Mouse (Mus musculus) stomach, postnatal 0 days (tissue): ENCODE results near the gene Slf2.

ENCODE experiments used
- CTCF ChIP-seq: IDR thresholded peaks from 2 replicates; pipeline ENCODE4 v1.5.1; 2016; ENCODE audit warnings: antibody characterized with exemption, low read depth, mild to moderate bottlenecking, moderate library complexity
- EP300 ChIP-seq: optimal IDR thresholded peaks from 2 replicates; pipeline ENCODE3; 2016; ENCODE audit warnings: antibody characterized with exemption

DNA sequence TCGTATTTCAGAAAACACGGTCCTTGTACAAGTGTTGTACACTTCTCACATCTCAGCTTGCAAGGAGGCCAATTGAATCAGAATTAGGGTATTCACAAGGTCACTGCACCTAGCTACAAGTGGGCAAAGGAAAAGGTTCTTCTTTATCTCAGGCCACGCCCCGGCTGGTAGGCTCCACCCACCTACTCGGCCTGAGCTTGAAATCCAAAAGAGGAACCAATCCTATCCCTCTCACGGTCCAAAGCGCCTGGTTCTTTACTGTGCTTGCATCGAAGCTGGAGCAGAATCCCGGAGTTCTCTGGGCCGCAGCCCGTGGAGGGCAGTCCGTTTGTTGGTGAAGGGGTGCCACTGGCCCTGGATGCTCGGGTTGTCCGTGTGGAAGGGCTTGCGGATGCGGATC lies 74.5 kb downstream of the Slf2 start, which contains the start of gene Twnk:
- no peak for TF ChIP-seq CTCF
- no peak for TF ChIP-seq EP300
